Mouse (Mus musculus) G1E (cell line): ENCODE results near the gene Isoc2a. TPM values are rescaled to one million over a fixed set of nuclear protein-coding genes. Genes with fewer than 3 reads are reported as not detected.

Experiments used
- ATAC-seq: 2 replicates; pipeline ENCODE4 v1.8.0; 2016; ENCODE audit warnings: mild to moderate bottlenecking; ENCODE audit not compliant: insufficient number of reproducible peaks, poor library complexity, low FRiP score, severe bottlenecking; ENCODE audit errors: extremely low read depth
- DNase-seq: peaks from one replicate; pipeline ENCODE4 v3.0.0; 2012; ENCODE audit warnings: low spot score
- H3K27me3 ChIP-seq: 2 replicates; pipeline ENCODE4 v1.6.1; 2012; ENCODE audit warnings: mild to moderate bottlenecking, low read length, inconsistent platforms; ENCODE audit not compliant: insufficient read depth
- H3K36me3 ChIP-seq: replicated peaks from 2 replicates; pipeline ENCODE3; 2012; ENCODE audit warnings: mild to moderate bottlenecking, inconsistent platforms
- H3K4me1 ChIP-seq: 2 replicates; pipeline ENCODE4 v1.6.1; 2012; ENCODE audit warnings: low read depth, low read length, inconsistent platforms, mixed read lengths; ENCODE audit not compliant: insufficient read depth
- H3K4me3 ChIP-seq: 2 replicates; pipeline ENCODE4 v1.5.1; 2012; ENCODE audit warnings: low read depth, mild to moderate bottlenecking, inconsistent platforms, low read length, moderate library complexity, mixed read lengths
- H3K9me3 ChIP-seq: replicated peaks from 2 replicates; pipeline ENCODE4 v1.6.1; 2012; ENCODE audit warnings: inconsistent platforms
- CTCF ChIP-seq: IDR thresholded peaks from 2 replicates; pipeline ENCODE4 v1.5.1; 2012; ENCODE audit warnings: low read depth, low read length, inconsistent platforms, mixed read lengths
- GATA1 ChIP-seq: IDR thresholded peaks from 2 replicates; pipeline ENCODE4 v1.6.1; 2012; ENCODE audit warnings: borderline replicate concordance, low read length, inconsistent platforms, mixed read lengths
- GATA2 ChIP-seq: IDR thresholded peaks from 2 replicates; pipeline ENCODE4 v1.6.1; 2012; ENCODE audit warnings: low read depth, low read length, inconsistent platforms, borderline replicate concordance
- POLR2AphosphoS5 ChIP-seq: IDR thresholded peaks from 2 replicates; pipeline ENCODE4 v1.6.1; 2012; ENCODE audit warnings: low read depth, low read length, inconsistent platforms; ENCODE audit not compliant: insufficient replicate concordance
- TAL1 ChIP-seq: conservative IDR thresholded peaks from 2 replicates; pipeline ENCODE4 v1.6.1; 2012; ENCODE audit warnings: low read depth, low read length, inconsistent platforms, mixed read lengths
- polyA plus RNA-seq: library from polyadenylated mRNA; stranded (reverse); fragments of >175 nt; gene quantifications from 2 replicates; pipeline ENCODE4 v1.2.3, GENCODE M21; 2012
- total RNA-seq, 2 experiments: library from RNA; stranded (forward) in 1 of 2; stranded (reverse) in 1 of 2; fragments of 200-1000 nt in 1 of 2; fragments of >200 nt in 1 of 2; fragmentation: Nextera tagmentation in 1 of 2; gene quantifications; 2 replicates each; pipeline ENCODE4 v1.2.3; 2014 to 2017

Isoc2a gene
- total and polyA plus RNA-seq, 3 experiments: 1.9 to 16.2 (median 7.5) TPM

DNA sequence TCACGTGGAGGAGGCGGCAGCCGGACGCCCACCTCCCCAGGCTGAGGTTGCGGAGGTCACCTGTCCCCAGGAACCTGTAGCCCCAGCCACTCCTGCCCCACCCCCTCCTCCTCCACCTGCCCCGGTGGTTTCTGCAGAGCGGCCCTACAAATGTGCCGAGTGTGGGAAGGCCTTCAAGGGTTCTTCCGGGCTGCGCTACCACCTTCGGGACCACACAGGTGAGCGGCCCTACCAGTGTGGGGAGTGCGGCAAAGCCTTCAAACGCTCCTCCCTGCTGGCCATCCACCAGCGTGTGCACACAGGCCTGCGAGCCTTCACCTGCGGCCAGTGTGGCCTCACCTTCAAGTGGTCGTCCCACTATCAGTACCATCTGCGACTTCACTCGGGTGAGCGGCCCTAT is 43.0 kb downstream of the Isoc2a start:
- TF ChIP-seq TAL1 (no peak), POLR2AphosphoS5 (no peak), CTCF (no peak), GATA2 (no peak), GATA1 (no peak)
- Histone ChIP-seq H3K4me1 (peaks cover 51% of the 10 kb centered on the region), H3K9me3 (peaks cover 6% of the 10 kb centered on the region; the same call in 1 of the 2 replicates), H3K4me3 (no peak overlapping the region; the same call in 1 of the 2 replicates), H3K36me3 (peaks cover 56% of the 10 kb centered on the region), H3K27me3 (peaks cover 12% of the 10 kb centered on the region; the same call in 1 of the 2 replicates)
- no peak for DNase-seq
- ATAC-seq: no peak

DNA sequence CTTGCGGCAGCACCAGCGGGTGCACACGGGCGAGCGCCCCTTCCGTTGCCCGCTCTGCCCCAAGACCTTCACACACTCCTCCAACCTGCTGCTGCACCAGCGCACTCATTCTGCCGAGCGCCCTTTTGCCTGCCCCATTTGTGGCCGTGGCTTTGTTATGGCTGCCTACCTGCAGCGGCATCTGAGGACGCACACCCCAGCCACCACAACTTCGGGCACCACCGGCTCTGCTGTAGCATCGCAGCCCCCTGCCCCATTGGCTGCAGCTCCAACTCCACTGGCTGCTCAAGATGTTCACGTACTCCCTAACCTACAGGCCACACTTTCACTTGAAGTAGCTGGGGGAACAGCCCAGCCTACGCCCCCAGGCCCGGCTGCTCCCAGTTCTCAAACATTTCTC is 43.5 kb downstream of the Isoc2a start:
- Histone ChIP-seq H3K4me3 (no peak overlapping the region; the same call in 1 of the 2 replicates), H3K4me1 (peaks cover 51% of the 10 kb centered on the region), H3K9me3 (peaks cover 6% of the 10 kb centered on the region; the same call in 1 of the 2 replicates), H3K36me3 (peaks cover 56% of the 10 kb centered on the region), H3K27me3 (peaks cover 14% of the 10 kb centered on the region; the same call in 1 of the 2 replicates)
- TF ChIP-seq CTCF: no peak
- no peak for TF ChIP-seq TAL1
- no peak for TF ChIP-seq POLR2AphosphoS5
- no peak for TF ChIP-seq GATA2
- no peak for TF ChIP-seq GATA1
- DNase-seq (no peak), ATAC-seq (no peak)

DNA sequence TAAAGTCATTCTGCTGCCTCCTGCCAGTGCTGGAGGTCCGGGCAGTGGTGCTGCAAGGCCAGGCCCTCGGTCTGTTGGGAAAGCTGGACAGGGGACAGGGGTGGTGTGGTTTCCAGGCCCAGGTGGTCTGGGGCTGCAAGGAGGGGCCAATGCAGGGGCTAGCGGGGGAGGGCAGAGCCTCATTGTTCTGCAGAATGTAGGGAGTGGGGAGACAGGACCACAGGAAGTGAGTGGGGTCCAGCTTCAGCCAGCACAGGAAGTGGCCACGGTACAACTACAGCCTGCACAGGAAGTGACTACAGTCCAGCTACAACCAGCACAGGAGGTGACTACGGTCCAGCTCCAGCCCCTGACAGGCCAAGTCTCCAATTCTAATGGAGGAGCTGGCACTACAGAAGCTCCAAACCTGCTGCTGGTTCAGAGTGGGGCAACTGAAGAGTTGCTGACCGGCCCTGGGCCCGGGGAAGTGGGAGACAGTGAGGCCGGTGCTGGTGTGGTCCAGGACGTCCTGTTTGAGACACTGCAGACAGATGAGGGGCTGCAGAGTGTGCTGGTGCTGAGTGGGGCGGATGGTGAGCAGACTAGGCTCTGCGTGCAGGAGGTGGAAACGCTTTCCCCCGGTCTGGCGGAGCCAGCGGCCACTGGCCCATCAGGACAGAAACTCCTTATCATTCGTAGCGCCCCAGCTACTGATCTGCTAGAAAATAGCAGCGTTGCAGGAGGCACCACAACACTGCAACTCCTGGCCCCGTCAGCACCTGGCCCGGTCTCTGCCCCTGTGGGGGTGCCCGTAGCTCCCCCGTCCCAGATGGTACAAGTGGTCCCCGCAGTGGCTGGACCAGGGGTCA is 44.2 kb downstream of the Isoc2a start:
- Histone ChIP-seq H3K4me1 (peaks cover 45% of the 10 kb centered on the region), H3K27me3 (peaks cover 17% of the 10 kb centered on the region; the same call in 1 of the 2 replicates), H3K9me3 (peaks cover 6% of the 10 kb centered on the region; the same call in 1 of the 2 replicates), H3K36me3 (peaks cover 55% of the 10 kb centered on the region), H3K4me3 (no peak overlapping the region)
- DNase-seq: no peak
- TF ChIP-seq TAL1 (no peak), POLR2AphosphoS5 (no peak), GATA2 (no peak), GATA1 (no peak), CTCF (no peak)
- ATAC-seq: no peak

DNA sequence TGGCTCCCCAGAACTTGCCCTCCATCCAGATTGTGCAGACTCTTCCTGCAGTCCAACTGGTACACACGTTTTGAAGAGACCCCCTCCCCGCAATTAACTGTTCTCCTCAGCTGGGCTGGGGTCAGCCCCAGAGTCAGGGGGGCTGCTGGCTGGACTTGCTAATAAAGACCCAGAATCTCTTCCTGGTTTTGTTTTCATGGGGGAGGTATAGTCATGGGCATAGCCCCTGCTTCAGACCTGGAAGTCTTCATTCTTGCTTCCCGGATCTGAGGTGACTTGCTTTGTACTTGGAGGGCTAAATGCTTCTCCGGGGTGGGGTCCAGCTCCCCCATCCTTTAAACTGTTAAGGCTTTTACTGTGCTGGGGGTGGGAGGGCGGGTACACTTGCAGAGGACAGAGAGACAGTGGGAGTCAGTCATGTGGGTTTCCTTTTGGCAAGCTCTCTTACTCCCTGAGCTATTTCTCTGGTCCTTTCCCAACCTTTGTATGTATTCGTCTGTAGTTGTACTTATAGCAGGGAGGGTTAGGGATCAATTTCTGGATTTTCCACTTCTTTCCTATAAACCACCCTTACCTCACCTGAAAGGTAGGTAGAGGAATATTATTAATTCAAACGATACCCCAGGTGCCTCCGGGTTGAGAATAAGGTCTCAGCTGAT is 45.0 kb downstream of the Isoc2a start, which contains the start of gene Nat14:
Gene Nat14, plus strand, starts transcription at position 205 of the 659 bp plus-strand sequence.
- Histone ChIP-seq H3K36me3 (peaks cover 47% of the 10 kb centered on the region), H3K4me3 (peak within 1 kb of the TSS; percentile 15; the same call in 1 of the 2 replicates), H3K4me1 (peaks cover 38% of the 10 kb centered on the region), H3K9me3 (peaks cover 6% of the 10 kb centered on the region; the same call in 1 of the 2 replicates), H3K27me3 (peaks cover 25% of the 10 kb centered on the region)
- no peak for TF ChIP-seq TAL1
- TF ChIP-seq GATA1: no peak
- no peak for TF ChIP-seq CTCF
- ATAC-seq: no peak
- DNase-seq: no peak

DNA sequence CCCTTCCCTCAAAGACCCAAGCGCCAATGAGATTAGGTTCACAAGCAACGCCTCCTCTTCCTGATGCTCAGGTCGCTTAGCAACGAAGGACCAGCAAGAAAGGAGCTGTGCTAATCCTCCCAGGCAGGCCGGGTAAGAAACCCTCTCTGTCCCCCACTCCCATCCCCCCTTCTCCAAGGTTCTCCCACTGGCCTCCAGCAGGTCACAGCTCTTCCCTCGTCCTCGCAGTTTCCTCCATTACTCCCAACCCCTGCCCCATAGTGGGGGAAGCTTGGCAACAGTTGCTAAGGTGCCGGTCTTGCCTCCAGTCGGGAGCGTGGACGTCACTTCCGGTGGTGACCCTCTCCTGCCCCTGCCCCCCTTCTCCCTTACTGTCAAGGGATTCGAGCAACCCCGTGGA is 45.6 kb downstream of the Isoc2a start:
- Histone ChIP-seq H3K4me1 (peaks cover 34% of the 10 kb centered on the region), H3K36me3 (peaks cover 42% of the 10 kb centered on the region), H3K4me3 (peak overlapping the region; percentile 15; the same call in 1 of the 2 replicates), H3K27me3 (peaks cover 31% of the 10 kb centered on the region), H3K9me3 (peaks cover 6% of the 10 kb centered on the region; the same call in 1 of the 2 replicates)
- ATAC-seq: no peak
- no peak for TF ChIP-seq GATA2
- TF ChIP-seq CTCF: no peak
- no peak for DNase-seq

DNA sequence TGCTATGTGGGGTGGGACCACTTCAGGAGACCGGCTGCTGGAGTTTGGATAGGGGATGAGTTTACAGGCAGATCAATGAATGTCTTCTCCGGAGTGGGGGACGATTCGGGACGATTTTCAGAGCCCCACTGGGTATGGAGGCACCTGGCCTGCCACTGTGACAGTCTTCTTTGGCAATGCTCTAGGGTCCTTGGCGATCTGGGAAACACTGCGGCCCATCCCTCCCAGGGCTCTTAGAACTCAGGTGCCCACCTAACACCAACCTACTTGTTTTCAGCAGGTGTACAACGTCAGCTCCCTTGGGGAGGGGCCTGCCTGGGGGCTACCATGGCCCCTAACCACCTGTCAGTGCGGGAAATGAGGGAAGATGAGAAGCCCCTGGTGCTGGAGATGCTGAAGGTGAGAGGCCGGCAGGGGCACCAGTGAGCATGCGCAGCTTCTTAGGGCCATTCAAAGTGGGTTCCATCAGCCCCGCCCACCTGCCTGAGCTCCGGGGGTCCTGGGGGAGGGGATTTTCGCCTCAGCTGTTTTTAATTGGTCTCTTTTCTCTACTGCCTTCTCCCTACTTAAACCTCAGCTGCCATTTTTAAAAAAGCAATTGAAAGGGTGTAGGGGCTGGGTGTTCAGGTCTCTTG is 46.1 kb downstream of the Isoc2a start:
- ATAC-seq: no peak
- no peak for TF ChIP-seq CTCF
- no peak for TF ChIP-seq TAL1
- no peak for TF ChIP-seq POLR2AphosphoS5
- TF ChIP-seq GATA1: no peak
- no peak for TF ChIP-seq GATA2
- DNase-seq: no peak
- peaks cover 35% of the 10 kb centered on the region for H3K27me3 ChIP-seq
- H3K4me1 ChIP-seq: peaks cover 34% of the 10 kb centered on the region
- peak overlapping the region; percentile 15; the same call in 1 of the 2 replicates for H3K4me3 ChIP-seq
- H3K9me3 ChIP-seq: peaks cover 6% of the 10 kb centered on the region; the same call in 1 of the 2 replicates
- peaks cover 36% of the 10 kb centered on the region for H3K36me3 ChIP-seq
